Mouse (Mus musculus) mouse embryonic stem cell (cell line): ENCODE results near the gene Hltf.
"Not testable (repeated sequence)": the region's sequence is repeated elsewhere in the genome, so short reads cannot be mapped to it uniquely, and the experiment has no call there.

Source experiments
- in situ Hi-C, 2 experiments: fragments of 300-500 bp; cut with MboI; formaldehyde crosslinking; loops; 1 replicate in 1 of 2; 3 replicates in 1 of 2; pipeline ENCODE4 v1.14.3; 2019 to 2020; ENCODE audit warnings: low sequenced_read_pairs in 2 of 2, low pct_unique_long_range_greater_than_20kb in 1 of 2, mixed read lengths in 1 of 2; ENCODE audit not compliant: unreplicated experiment in 1 of 2

The Hltf gene

GRCm38 (mm10) chr3:20076145-20077053 is 18.8 kb downstream of the Hltf start:
- in situ Hi-C loops = no loop called here

- in situ Hi-C loops = no loop called here
Measured at GRCm38 (mm10) chr3:20082161-20082560, 24.6 kb downstream of the Hltf start.

GRCm38 (mm10) chr3:20103830-20104229 is 46.2 kb downstream of the Hltf start:
- in situ Hi-C loops = no loop called here

GRCm38 (mm10) chr3:20104318-20104717 is 46.7 kb downstream of the Hltf start:
- in situ Hi-C loops = no loop called here

- in situ Hi-C loops = no loop called here
Measured at GRCm38 (mm10) chr3:20104776-20105175, 47.2 kb downstream of the Hltf start.

GRCm38 (mm10) chr3:20108881-20109280 is 51.3 kb downstream of the Hltf start:
- in situ Hi-C loops = no loop called here

GRCm38 (mm10) chr3:20111913-20112312 is 54.3 kb downstream of the Hltf start:
- in situ Hi-C loops = no loop called here

- in situ Hi-C loops = no loop called here
Measured at GRCm38 (mm10) chr3:20119044-20119591, 61.5 kb downstream of the Hltf start.

GRCm38 (mm10) chr3:20119686-20120244 is 62.2 kb downstream of the Hltf start:
- in situ Hi-C loops = no loop called here

- in situ Hi-C loops = not testable (repeated sequence)
Measured at GRCm38 (mm10) chr3:20121582-20121981, 64.0 kb downstream of the Hltf start.

- in situ Hi-C loops = no loop called here
Measured at GRCm38 (mm10) chr3:20125604-20126003, 68.0 kb downstream of the Hltf start.

- in situ Hi-C loops = no loop called here
Measured at GRCm38 (mm10) chr3:20127047-20127595, 69.5 kb downstream of the Hltf start.

- in situ Hi-C loops = no loop called here
Measured at GRCm38 (mm10) chr3:20129491-20129890, 71.9 kb downstream of the Hltf start.

- in situ Hi-C loops = no loop called here
Measured at GRCm38 (mm10) chr3:20130456-20131349, 73.1 kb downstream of the Hltf start.

GRCm38 (mm10) chr3:20131350-20131720 is 73.7 kb downstream of the Hltf start:
- in situ Hi-C loops = no loop called here

GRCm38 (mm10) chr3:20132731-20133130 is 75.1 kb downstream of the Hltf start:
- in situ Hi-C loops = no loop called here

GRCm38 (mm10) chr3:20133745-20134144 is 76.1 kb downstream of the Hltf start:
- in situ Hi-C loops = no loop called here

- in situ Hi-C loops = no loop called here
Measured at GRCm38 (mm10) chr3:20134545-20134944, 76.9 kb downstream of the Hltf start.
